ENCODE assay signal across 13 mouse cellular contexts in the genomic region with DNA sequence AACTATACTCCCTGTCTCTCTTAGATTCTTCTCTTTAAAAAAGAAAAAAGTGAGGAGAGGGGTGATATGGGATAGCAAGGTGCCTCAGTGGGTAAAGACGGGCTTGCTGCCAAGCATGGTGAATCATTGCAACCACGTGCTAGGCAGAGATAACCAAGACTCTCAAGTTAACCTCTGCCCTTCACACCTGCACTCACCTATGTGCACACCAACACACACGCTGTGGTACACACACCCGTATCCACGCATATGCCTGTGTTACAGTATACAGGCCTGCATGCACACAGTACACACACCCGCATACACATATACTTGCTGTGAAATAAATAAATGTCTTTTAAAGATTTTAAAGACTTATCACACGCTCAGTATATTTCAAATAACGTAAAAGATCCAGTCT.
"Had no signal": no experiment of that assay in that cellular context is flagged by ENCODE, and none has a peak within 500 bp of the region (broad histone marks: within the 10 kb centered on the region; RNA-seq: fewer than 3 reads in every experiment).

No protein-coding gene starts in this region.

- H3K4me1 ChIP-seq: limb, embryonic 10.5 days; liver, embryonic 15.5 days had no signal

- H3K4me2 ChIP-seq: liver, embryonic 11.5 days; liver, embryonic 15.5 days; lung, embryonic 14.5 days; midbrain, embryonic 13.5 days; neural tube, embryonic 12.5 days had no signal

- H3K9ac ChIP-seq: liver, embryonic 15.5 days; lung, embryonic 14.5 days; midbrain, embryonic 13.5 days; neural tube, embryonic 12.5 days had no signal

- H3K27ac ChIP-seq: left cerebral cortex, adult 2 months; limb, embryonic 10.5 days; liver, embryonic 15.5 days; macrophage; midbrain, embryonic 13.5 days; neural tube, embryonic 12.5 days had no signal

- H3K27me3 ChIP-seq: liver, embryonic 15.5 days; midbrain, embryonic 13.5 days had no signal

- H3K9me3 ChIP-seq: limb, embryonic 10.5 days; liver, embryonic 15.5 days; midbrain, embryonic 13.5 days; neural tube, embryonic 12.5 days had no signal

- H3K4me3 ChIP-seq: left cerebral cortex, adult 2 months; limb, embryonic 10.5 days; liver, embryonic 15.5 days; midbrain, embryonic 13.5 days; myocyte; neural tube, embryonic 12.5 days had no signal

- H3K36me3 ChIP-seq: limb, embryonic 10.5 days; liver, embryonic 15.5 days; midbrain, embryonic 13.5 days; neural tube, embryonic 12.5 days had no signal

- DNase-seq: kidney, adult 18-20 months; kidney, postnatal 10 days; kidney, postnatal 4 days; lung, embryonic 14.5 days; lung, postnatal 10 days had no signal
